Mouse (Mus musculus): ENCODE data around the gene Tnfrsf13b. TPM values are rescaled to one million over a fixed set of nuclear protein-coding genes. Genes with fewer than 3 reads are reported as not detected.

Gene Tnfrsf13b
- total RNA-seq (2021), result 1 to 10 TPM; 1.1 to 1.4 TPM

DNA sequence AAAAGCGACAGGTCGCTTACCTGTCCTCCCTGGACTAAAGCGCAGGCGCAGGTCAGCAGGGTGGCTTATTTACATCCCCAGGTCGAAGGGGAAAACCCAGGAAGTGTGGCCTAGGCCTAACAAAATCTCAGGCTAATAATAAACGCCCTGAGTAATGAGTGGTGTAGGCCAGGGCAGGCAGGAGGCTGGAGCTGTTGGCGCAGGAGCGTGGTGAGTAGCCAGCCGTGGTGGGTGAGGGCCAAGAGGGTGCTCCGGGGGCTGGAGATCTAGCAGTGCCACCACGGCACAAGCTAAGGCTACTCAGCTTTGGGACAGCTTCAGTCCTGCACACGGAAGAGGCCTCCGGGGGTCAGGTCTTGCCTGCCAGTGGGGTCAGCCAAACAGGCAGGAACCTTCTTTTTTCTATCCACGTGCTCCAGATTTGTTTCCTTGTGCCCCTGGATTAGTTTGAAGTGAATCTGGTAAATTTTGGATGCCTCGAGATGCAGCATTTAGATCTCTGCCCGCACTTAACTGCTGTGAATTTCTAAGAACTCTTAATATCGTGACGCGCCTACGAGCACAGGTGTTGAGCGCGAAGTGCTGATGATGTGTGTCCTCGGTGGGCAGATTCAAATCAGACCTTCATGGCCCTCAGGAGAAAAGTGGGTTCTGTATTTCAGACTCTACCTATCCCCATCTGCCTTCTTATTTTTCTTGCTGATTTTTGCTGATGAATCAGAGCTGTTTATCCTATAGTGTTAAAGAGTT is at the start of gene Tnfrsf13b:
TSS of gene Tnfrsf13b (plus strand) at position 150 of the 750 bp plus-strand sequence.
- DNase-seq, result no peak

DNA sequence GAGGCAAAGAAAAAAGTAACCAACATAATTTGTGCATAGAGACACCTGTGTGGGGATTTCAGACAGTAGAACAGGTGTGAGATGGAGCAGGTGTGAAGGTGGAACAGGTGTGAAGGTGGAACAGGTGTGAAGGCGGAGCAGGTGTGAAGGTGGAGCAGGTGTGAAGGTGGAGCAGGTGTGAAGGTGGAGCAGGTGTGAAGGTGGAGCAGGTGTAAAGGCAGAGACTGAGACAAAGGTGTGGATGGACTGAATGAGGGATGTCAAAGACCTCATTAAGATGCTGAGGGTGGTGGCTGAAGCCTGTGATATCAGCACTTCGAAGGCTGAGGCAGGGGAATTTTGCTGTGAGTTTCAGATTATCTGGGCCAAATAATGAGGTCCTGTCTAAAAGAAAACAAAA is 44.9 kb upstream of the Tnfrsf13b start:
- no peak for DNase-seq

DNA sequence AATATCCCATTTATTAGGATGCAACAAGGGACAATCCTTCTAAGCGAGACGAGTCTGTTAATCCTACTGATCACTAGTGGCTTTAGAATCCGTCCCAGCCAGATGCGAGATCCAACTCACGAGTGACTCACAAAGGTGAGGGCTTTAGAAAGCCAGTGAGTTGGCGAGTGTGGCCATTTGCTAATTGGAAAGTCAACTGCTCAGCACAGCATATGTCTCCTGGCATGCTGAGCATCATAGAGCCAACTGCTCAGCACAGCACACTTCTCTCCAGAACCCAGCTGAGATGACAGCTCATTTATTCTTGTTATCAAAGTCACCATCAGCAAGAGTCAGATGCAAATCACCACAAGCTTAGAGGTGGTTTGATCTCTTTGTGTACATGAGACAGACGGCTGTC is 36.4 kb upstream of the Tnfrsf13b start:
- DNase-seq, result no peak

DNA sequence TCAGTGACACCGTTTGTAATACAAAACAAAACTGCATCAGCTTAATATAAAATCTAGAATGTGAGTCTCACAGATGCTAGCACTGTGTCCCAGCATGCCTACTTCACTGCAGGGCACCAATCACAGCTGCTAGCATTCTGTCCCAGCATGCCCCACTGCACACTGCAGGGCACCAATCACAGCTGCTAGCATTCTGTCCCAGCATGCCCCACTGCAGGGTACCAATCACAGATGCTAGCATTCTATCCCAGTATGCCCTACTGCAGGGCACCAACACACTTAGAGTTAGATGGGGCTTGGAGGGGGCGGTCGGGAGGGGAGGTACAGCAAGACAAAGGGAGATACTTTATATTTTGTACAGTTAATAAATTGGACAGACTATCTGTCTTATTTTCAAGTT is 35.4 kb upstream of the Tnfrsf13b start:
- no peak for DNase-seq

DNA sequence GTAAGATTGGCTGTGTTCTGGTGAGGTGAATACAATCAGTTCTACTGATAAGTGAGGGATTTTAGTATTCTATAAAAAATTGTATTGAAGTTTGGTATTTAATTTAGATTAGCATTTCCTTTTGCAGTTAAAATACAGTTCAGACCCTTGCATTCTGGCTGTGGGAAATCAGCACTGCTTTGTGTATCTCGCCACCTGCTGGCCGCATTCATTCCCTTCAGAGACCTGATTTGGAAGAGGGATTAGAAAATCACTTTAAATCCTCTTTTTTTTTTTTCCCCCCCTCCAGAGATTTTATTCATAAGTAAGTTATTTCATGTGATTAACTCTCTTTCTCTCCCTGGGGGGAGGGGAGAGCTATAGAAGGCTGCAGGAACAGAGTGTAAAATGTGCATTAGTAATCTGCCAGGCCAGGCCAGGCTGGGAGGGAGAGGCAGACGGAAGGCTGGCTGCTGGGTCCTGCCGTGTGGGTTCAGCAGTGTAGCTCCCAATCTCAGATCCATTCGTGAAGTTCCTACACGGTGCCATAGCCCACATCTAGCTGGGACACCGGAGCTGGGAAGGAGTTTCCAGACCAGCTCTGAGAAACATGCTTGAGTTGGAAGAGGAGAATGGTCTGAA is 34.8 kb upstream of the Tnfrsf13b start:
- peak; percentile 73 to 77 for DNase-seq

DNA sequence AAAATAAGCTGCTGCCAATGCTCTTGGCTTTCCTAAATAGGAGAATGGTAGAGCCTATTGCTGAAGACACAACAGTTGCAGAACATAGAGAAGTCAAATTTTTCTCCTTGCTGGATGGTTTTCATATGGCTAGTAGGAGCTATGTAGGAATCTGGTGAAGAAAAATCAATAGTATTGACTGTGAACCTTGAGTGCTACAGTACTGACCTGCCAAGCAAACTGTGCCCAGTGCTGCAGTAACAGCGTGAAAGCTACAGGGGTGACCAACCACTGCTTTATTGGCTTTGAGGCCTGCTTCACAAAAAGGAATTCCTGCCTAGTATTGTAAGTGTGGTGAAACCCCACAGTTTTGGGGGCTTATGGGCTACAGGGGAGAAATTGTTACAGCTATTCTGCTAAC is 28.5 kb upstream of the Tnfrsf13b start:
- no peak for DNase-seq

DNA sequence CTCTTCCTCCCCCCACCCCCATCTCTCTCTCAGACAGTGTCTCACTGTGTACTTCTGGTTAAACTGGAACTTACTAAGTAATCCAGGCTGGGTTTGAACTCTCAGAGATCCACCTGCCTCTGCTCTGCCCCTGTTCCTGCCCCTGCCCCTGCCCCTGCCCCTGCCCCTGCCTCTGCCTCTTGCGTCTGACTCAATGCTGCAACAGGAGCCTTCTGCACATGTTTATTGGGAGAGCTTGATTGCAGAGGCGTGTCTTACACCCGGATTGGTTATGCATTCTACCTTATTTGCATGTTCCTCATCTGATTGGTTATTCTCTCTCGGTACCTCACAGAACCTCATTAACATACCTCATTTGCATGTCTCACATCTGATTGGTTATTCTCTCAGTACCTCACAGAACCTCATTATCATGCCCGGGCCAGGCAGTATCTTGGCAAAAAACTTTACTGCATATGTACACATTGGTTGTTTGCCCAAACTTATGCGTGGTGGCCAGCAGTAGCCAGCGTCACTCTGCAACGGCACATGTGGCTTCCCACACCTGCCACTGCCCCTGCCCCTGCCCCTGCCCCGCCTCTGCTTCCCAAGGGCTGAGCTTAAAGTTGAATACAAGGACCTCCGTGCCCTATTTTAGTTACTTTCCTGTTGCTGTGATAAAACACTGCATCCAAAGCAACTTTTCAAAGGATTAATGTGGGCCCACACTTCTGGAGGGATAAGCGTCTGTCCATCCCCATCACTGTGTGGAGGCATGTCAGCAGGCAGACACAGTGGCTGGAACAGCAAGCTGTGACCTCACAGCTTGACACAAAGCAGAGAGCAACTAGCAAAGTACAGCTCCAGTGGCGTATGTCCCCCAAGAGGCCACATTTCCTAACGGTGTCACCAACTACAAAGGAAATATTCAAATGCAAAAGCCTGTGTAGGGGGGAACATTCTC is 23.9 kb upstream of the Tnfrsf13b start:
- no peak for DNase-seq

DNA sequence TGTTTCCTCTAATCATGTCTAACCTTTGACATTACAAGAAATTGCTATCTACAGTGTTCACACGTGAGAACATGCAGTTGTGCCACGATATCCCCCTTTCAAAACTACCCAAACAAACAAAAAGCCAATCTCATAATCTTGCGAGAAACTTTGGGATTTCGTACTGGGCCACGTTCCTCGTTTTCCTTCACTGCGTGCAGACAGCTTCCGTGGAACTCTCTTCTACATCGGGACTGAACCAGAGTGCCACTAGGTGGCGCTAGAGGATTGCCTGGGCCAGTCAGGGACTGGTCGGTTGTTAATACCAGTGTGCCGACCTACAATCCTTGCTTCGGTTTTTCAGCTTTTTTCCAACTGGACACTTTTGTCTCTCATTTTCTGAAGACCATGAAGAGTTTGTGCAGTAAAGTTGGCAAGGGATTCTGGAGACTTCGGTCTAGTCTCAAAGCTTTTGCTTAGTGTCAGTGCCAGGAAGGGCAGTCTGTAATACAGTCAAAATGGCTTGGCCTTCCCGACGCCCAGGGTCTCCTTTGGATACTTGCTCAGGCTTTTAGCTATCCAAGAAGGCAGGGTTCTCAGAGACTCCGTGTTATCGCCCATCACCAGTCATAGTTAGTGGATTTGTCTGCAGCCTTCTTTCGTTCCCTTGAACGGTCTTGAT is 22.2 kb upstream of the Tnfrsf13b start:
- peak; percentile 79 to 84 for DNase-seq

DNA sequence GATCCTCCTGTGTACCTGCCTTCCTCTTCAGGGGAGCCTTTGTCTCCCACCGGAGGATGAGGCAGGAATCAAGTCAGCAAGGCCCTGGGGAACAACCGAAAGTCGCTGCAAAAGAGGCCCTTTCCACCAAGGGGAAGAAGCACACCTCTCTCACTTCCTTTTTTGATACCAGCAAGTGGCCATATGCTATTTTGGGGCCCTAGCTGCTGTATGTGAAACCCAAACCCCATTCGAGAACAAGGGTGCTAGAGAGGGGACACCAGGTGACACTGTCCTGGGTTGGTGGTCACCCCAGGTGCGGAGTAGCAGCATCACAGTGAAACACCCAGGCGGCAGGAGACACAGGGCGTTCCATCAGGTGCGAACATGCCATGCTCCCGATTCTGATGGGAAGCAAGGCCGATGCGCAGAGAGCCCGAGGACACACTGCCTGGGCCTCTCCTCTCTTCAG is 17.6 kb upstream of the Tnfrsf13b start:
- no peak for DNase-seq

DNA sequence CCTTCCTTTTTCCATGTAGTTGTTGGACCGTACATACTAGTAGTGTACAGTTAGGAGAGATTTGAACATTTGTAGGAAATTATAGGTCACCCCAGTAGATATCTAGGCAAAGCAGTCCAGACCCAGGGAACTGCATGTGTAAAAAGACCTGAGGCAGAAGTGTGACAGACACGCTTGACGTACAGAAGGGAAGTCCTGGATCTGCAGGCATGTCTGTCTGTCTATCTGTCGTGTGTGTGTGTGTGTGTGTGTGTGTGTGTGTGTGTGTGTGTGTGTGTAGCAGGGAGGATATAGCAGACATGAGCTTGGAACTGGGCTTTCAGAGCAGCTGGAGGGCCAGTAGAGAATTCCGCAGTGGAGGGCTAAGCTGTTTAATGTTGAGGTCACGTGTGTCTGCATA is 16.8 kb upstream of the Tnfrsf13b start:
- no peak for DNase-seq

DNA sequence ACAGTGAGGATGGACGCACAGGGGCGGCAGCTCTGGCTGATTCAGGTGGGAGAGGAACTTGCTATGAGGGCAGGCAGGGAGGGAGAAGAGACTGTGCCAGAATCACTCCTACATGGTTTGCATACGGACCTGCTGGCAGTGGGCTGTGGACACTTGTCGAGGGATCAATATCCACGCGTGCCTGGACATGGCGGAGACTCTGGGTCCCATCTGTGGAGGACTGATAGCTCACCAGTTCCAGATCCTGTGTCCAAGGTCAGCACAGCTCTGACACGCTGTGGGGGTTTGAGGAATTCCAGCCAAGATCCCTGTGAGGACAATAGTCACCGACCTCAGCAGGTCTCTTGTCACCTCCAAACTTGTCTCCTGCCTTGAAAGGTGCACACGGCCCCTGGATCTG is 16.4 kb upstream of the Tnfrsf13b start:
- DNase-seq, result no peak

DNA sequence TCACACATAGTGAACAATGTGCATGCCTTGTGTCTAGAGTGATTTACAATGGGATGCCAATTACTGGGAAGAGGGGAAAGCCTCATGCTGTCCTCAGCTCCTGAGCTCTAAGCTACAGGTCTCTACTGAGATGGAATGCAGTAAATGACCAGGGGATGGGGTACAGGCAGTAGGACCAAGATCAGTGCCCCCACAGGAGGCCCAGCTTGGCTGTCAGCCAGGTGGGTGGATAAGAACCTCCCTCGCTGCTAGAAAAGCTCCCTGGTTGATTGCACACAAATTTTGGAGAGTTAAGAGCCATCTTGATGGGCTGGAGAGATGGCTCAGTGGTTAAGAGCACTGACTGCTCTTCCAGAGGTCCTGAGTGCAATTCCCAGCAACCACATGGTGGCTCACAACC is 15.6 kb upstream of the Tnfrsf13b start:
- DNase-seq, result no peak

DNA sequence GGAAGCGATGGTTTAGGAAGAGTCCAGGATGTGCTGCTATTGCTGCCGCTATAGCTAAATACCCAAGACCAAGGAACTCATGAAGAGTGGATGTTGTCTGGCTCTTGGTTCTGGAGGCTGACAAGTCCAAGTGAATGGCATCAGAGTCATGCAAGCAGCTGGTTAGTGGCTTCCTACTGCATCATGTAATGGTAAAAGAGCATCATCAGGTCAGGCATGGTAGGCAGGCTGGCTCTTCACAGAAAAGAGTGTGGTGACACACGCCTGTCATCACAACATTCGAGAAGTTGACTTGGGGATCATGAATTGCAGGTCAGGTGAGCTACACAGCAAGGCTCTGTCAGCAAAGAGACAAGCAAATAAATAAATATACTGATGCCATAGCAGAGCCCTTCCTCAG is 15.1 kb upstream of the Tnfrsf13b start:
- no peak for DNase-seq

DNA sequence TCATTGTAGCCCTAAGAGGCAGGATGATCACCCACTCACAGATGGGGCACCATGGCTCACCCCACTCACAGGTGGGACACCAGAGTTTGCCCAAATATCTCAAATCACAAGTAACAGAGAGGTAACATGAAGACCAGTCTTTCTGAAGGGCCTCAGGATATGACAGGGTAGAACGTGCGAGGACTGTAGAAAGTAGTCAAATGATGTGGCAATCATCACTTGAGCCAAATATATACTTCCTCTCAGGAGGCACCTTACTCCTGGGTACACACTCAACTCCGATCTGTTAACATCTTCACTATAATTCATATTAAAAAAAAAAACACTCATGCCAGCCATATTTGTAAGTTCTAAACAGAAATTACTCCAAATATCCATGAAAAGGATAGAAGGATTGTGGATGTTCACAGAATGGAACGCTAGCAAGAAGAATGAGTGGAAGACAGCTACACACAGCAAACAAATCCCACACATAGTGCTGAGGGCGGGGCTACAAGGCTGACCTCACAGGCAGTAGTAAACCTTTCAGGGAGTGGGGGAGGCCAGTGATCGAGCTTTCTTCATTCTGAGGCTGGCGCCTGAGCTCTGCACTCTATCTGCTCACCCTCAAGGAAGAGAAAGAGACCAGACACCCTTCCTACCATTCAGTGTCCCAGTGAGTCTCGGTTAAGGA is 14.1 kb upstream of the Tnfrsf13b start:
- no peak for DNase-seq

DNA sequence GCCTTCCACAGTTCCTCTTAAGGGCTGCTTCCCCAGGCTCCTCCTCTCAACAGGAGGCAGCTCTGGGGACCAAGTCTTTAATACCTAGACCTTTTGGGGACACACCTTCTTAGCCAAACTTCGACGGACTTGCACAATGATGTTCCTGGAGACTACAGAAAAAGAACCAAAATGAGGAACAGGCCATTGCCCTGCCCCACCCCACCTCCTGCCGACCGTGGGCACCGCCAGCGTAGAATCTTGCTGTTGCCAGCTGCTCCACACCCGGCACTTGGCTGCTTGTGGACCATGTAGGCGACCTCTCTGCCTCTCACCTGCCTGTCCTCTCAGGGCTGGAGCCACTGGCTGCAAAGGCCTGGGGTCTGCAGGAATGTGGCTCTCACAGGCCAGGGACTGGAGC is 10.3 kb upstream of the Tnfrsf13b start:
- DNase-seq, result no peak

DNA sequence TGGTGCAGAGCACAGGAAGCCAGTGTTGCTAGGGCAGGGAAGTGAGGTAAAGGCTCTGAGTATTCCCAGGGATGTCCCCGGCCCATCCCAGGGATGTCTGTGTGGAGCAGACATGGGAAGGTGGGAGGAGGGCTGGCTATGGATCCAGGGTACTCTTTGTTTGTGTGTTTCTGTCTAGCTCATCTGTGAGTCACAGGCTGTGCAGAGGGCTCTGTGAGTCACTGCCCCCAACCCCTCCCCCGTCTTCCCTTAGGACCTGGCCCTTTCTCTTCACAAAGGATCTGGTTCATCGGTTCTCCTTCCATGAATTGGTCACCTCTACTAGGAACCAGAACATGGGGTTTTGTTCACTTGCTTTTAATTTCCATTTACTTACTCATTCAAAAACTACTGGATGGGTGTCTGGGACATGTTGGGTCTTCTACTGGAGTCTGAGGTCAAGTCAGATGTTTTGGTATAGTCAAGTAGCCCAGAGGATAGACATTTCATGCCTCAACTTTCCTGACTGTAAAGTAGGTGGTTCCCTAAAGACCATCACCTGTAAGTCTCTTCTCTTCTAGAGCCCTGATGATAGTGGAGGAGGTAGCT is 6.5 kb upstream of the Tnfrsf13b start:
- no peak for DNase-seq

DNA sequence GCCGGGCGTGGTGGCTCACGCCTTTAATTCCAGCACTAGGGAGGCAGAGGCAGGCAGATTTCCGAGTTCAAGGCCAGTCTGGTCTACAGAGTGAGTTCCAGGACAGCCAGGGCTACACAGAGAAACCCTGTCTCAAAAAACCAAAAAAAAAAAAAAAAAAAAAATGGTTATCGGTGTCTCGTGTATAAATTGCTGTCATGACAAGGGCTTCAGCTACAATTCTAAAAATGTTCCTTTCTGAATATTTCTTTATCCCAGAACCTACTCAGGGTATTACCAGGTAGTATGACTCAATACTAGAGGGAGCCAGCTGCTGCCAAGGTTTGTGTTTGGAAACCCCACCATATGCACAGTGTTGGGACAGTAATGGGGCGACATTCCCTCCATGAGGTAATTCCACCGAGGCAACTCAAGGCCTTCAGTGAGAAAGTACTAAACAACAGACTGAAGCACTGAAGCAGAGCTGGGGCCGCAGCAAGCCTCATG is 4.2 kb upstream of the Tnfrsf13b start:
- DNase-seq, result no peak

DNA sequence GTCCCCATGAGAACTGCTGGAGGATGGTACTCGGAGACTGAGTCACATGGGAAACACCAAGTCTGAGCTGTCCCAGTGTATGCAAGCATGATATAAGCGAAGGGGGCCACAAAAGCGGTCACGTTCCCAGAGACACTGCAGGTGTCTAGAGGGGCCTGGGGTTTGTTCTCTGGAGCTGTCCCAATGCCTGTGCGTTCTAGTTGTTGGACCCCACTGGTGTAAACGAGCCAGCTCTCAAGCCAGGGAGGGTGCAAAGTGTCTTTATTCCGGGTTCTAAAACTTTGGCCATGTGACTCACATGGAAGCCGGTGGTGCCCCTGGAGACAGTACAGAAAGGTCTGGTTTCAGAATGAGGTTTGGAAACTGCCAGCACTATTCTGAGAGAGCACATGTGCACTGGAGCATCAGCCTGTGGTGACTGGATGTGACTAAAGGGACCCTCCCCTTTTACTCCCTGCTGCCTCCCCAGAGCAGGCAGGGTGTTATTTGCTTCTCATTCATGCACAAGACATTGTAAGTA is 3.7 kb upstream of the Tnfrsf13b start:
- no peak for DNase-seq

DNA sequence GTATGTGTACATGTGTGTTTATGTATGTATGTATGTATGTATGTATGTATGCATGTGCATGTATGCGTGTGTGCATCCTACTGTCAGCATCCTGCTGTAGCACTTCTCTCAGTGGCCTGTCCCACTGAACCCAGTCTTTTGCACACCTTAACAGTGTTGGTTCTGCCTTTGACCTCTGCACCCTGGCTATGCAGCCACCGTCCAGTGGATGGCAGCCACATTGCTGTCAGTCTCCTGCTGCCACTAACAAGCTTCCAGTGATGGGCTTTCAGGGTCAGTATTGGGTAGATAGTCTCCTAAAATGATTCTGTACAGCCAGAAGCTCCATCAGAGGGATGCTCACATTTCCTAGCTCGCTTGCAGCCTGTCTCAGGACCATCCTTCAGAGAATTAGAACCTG is 2.7 kb upstream of the Tnfrsf13b start:
- no peak for DNase-seq

DNA sequence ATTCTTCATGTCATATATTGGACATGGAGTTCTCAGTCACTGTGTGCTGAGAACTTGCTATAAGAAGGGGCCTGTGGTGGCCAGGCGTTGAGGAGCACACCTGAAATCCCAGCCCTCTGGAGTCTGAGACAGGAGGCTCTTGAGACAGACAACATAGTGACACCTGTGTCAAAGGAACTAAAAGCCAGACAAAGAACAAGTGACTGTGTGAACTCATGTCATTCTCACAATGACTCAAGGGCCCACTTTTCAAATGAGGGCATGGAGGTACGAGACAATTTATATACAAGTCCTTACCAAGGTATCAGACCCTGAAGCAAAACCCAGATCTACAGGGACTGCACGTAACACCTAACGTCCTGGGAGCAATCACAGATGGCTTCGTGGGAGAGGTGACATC is 585 bp upstream of the Tnfrsf13b start:
- DNase-seq, result no peak

DNA sequence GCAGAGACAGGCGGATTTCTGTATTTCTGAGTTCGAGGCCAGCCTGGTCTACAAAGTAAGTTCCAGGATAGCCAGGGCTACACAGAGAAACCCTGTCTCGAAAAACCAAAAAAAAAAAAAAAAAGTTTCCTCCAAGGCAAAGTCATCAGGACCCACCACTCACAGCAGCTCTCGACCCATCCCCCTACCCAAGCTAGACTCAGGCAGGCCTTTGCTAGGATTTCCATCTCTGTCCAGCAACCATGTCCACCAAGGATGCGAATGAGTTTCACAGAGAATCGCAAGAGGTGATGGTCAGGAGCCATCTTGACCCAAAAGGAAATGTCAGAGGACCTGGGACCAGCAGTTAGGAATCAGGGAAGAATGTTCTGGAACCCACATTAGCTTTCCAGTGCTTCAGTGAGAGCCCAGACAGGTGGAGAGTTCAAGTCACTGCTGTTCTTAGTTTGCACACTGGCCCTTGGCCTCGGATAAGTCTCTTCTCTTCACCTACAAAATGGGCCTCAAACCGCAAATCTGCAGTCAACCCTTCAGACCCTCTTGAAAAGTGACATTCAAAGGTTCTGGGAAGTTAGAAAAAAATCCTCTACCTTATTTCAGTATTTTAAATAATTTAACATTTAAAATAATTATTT is 983 bp downstream of the Tnfrsf13b start:
- DNase-seq, result no peak
